Mouse (Mus musculus): ENCODE results near the gene Ddx41.
A peak's percentile ranks its signal among the peaks of the same experiment; 100 is the strongest.
"Not testable (repeated sequence)": the region's sequence is repeated elsewhere in the genome, so short reads cannot be mapped to it uniquely, and the experiment has no call there.

Ddx41 gene

DNA sequence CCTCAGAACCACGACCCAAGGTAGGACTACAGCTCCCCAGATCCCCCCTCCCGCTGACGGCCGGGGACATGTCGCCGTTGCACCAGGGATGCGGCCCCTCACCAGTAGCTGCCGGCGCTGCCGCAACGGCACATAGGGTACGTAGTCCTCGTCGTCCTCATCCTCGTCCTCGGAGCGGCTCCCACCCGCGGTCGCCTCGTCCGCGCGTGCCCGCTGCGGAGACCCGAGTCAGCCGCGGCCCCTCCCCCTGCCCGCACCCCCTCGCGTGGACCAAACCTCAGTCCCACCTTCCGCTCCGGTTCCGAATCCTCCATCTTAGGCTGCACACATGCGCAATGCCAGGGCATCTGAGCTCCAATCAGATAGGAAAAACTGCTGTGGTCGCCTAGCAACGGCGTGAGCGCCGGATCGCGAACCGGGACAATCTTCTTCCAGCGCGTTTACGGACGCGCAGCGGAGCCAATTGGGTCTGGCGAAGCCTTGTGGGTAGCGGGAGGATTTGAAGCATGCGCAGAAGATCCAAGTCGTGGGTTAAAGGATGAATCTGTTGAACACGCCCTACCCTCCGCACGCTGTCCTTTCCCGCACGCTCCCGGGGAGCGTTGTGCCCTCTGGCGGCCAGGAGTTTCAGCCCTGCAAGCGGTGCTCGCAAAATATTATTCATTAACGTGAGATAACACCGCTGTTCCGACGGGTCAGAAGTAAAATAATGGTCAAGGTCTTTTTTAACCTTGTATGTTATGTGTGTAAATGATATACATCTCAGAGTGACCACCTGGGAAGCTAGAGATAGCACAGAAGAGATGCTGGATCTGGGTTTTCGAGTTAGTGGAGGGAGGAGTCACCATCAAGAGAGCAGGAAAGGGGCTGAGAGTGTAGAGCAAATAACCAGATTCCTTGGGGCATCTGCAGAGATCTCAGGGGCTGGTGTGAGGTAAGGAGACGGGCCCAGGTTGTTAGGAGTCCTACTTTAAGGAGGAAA lies at the start of gene Ddx41:
Gene Ddx41, minus strand, starts transcription at position 465 of the 982 bp plus-strand sequence.
- DNase-seq = peak; percentile 99 to 100

DNA sequence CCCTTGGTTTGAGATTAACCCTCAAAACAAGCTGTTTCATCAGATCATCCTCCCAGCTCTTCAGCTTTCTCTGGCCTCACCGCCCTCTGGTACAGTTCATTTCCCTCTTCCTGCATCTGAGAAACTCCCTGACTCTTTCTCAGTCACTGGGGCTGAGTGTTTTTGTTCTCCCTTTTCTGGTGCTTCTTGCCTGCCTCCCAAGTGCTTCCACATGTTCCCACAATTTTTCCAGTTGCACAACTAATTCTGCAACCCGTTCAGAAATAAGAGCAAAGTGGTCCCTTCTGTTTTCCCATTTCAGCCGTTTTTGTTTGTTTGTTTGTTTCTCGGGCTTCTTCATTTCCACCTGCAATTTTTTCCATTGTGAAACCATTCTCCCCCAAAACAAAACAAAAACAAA lies 41.6 kb upstream of the Ddx41 start:
- no peak for DNase-seq

DNA sequence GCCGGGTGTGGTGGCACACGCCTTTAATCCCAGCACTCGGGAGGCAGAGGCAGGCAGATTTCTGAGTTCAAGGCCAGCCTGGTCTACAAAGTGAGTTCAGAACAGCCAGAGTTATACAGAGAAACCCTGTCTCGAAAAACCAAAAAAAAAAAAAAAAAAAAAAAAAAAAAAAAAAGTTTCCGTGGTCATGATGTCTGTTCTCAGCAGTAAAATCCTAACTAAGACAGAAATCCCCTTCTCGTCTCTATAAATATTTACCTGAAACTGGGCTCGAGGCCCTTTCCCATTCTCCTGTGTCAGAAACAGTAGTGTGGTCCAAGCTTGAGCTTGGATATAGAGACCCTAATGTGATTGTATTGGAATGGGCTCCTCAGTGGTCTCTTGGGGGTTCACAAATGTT lies 40.4 kb upstream of the Ddx41 start:
- DNase-seq = not testable (repeated sequence)

DNA sequence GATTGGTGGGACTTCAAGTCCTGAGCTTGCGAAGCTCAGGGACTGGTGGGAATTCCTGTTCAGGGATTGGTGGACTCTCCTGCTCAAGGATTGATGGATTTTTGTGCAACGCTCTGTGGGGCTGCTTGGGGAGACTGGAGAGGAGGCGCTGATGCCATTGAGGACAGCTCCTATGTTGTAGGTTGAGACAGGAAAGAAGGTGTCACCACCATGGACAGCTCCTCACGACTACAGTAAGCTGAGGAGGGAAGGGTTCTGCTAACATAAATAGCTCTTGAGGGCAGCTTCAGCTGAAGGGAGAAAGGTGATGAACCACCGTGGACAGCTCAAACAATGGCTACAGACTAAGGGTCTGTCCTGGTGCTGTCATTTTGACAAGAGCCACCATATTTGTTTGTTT lies 39.5 kb upstream of the Ddx41 start:
- no peak for DNase-seq

DNA sequence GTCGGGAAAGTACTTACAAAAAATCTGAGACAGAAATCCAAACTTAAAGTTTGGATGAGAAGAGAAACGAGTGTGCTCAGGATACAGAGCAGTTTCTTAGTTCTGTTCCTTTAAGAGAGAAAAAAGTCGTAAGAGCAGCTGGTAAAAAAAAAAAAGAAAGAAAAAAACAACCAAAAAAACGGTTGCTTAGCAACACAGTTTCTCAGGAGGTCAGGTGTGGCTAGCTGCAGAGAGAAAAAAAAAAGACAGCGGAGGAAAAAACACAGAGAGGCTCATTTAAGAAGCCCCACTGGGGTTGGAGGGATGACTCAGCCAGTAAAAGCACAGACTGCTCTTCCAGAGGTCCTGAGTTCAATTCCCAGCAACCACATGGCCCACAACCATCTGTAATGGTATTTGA lies 37.9 kb upstream of the Ddx41 start:
- DNase-seq = no peak

- no peak for DNase-seq
These were observed 37.0 kb upstream of the Ddx41 start, which contains the start of gene Tmed9 for GRCm38 (mm10) chr13:55573432-55573831. Tmed9 (plus strand) TSS chr13:55573732.

GRCm38 (mm10) chr13:55571977-55572376 lies 35.5 kb upstream of the Ddx41 start:
- no peak for DNase-seq

- DNase-seq = peak; percentile 89
These were observed 34.7 kb upstream of the Ddx41 start, which contains the start of gene Fam193b for GRCm38 (mm10) chr13:55571027-55571751. Fam193b (minus strand) TSS chr13:55571120.

DNA sequence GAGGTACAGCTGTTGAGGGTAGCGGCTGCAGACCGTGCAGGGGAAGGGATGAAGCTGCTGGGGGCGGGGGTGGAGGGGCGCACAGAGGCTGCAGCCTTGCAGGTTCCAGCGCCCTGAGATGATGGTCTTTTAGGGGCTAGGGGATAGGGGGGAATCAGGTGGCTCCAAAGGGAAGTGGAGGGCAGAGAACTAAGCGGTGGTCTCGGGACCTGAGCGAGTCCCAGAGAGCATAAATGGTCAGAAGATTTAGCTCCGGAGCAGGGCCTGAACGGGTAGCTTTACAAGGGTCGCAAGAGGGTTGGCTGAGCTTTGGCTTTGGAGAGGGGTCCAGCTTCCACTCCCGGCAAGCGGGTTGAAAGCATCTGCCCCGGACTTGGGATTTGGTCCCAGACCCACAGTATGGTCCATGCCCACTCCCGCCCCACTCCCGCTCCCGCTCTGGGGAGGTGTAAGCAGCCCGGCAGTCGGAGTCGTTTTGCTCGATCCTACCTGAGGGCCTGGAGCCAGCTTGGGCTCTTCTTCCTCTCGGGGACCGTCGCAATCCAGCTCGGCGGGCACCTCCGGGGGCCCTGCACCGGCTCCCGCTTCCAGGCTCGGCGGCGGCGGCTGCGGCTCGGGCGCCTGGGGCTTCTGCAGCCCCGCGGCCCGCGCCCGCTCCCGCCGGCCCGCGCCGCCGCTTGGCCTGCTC lies 34.0 kb upstream of the Ddx41 start:
- DNase-seq = peak; percentile 39 to 41

DNA sequence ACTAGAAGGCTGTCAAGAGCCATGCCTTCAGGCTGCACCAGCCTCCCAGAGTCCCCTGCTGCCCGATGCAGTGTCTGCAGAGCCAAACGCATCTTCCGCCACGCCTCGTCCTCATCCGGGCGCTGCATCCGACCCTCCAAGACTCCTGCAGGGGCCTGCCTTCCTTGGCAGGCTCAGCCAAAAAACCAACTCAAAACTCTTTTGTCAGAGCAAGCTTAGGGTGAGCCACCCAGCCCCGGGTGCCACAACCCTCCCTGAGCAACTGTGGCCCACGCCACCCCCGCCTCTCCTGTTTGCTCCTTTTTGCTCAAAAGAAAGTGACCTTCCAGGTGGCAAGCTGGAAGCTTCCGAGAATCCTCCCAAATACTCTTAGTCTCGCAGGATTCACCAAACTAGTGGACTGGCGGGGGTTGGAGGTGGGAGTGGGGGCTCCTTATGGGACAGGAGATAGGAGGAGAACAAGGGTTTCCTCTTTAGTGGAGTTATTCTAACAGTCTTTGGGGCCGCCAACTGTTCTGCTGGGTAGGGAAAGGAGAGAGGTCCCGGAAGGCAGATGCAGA lies 33.3 kb upstream of the Ddx41 start:
- peak; percentile 23 to 43 for DNase-seq

GRCm38 (mm10) chr13:55568524-55568923 lies 32.1 kb upstream of the Ddx41 start:
- not testable (repeated sequence) for DNase-seq

GRCm38 (mm10) chr13:55567949-55568348 lies 31.5 kb upstream of the Ddx41 start:
- no peak for DNase-seq

DNA sequence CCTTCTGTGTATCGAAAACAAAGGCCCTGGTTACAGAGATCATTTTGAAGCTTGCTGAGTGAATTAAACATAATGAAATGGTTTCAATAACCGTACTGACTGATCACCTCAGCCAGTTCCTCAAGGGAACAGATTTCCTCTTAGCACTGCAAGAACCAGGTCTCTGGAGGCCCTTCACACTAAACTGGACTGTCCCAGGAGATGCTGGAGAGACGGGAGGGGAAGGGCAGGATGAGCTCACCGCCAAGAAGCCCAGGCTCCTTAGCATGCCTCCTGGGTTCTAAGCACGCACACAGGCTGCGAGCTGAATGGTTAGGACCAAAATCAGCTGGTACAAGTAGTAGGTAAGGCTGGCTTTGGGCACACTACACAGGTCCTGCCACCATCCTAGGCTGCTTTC lies 30.5 kb upstream of the Ddx41 start:
- DNase-seq = no peak

- no peak for DNase-seq
These were observed 26.9 kb upstream of the Ddx41 start for GRCm38 (mm10) chr13:55563266-55563879.

GRCm38 (mm10) chr13:55557499-55557898 lies 21.0 kb upstream of the Ddx41 start:
- DNase-seq = no peak

DNA sequence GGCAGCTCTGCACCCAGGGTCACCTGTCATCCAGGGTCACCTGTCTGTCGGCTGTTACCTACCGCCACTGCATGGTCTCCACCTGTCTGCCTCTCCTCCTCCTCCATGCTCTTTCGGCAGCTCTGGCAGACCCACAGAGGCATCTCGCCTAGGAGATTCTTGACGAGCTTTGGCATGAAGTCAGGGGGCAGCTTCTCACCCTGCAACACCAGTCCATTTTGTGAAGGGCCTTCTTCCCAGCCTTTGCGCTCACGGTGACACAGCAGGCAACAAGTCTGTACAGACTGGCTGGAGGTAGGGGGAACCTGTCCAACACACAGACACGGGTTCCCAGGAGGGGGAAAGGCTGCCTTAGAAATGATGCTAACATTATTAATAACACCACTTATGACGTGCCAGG lies 19.5 kb upstream of the Ddx41 start:
- no peak for DNase-seq

- no peak for DNase-seq
These were observed 12.6 kb upstream of the Ddx41 start for GRCm38 (mm10) chr13:55549061-55549460.

GRCm38 (mm10) chr13:55548426-55548825 lies 12.0 kb upstream of the Ddx41 start:
- DNase-seq = no peak

- no peak for DNase-seq
These were observed 11.5 kb upstream of the Ddx41 start for GRCm38 (mm10) chr13:55547916-55548315.

GRCm38 (mm10) chr13:55544792-55545191 lies 8.3 kb upstream of the Ddx41 start:
- DNase-seq = no peak

DNA sequence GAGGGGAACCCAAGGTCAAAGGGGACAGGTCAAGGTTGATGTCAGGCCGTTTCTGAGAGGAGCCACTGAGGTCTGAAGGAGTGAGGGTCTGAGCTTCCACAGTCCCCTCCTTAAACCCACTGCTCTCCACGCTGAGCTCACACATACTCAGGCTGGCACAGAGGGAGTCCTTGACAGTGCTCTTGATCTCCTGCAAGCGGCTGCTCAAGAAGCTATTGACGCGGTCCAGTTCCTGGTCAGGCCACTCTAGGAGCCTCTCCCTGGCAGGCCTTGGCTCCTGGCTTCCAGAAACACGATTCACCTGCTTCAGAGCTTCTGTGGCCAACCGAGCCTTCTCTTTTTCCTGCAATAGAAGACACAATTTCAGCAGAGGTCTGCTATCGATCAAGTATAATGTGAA lies 7.0 kb upstream of the Ddx41 start:
- no peak for DNase-seq

DNA sequence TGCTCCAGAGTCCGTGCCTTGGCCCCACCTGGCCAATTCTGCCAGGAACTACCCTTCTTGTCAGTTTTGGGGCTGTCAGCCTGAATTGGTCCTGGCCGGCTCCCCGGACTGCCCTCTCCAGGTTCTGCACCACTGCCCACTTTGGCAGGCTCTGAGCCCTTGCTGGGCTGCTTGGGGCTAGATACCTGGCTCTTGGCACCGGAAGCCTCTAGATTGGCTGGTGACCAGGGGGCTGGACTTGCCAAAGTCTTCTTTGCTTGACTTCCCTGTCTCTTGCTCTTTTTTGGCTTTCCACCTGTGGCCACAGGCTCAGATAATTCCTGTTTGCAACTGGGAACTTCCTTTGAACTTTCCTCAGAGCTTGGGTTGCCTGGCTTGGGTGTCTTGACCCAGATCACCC lies 6.4 kb upstream of the Ddx41 start:
- DNase-seq = no peak

Data from thymus, adult 18-20 months (tissue).